Mouse (Mus musculus) heart, embryonic 14.5 days (tissue): ENCODE data around the gene Cacna1e. TPM values are rescaled to one million over a fixed set of nuclear protein-coding genes. Genes with fewer than 3 reads are reported as not detected.

Experiments
- ATAC-seq: fragments of 200-750 bp; cut with Nextera tagmentation; 2 replicates; pipeline ENCODE4 v1.8.0; 2017; ENCODE audit warnings: low read depth, moderate TSS enrichment; ENCODE audit not compliant: insufficient number of reproducible peaks, insufficient read depth, low FRiP score
- H3K27ac ChIP-seq, 2 experiments: fragments of 200-500 bp in 1 of 2; fragments of 300-500 bp in 1 of 2; sonication (generic) in 1 of 2; replicated peaks in 1 of 2; 2 replicates each; pipeline ENCODE4 v1.5.1; 2012 to 2014; ENCODE audit warnings: low read depth in 2 of 2, low read length in 2 of 2, control low read depth in 1 of 2, mild to moderate bottlenecking in 1 of 2, mixed read lengths in 1 of 2; ENCODE audit not compliant: control insufficient read depth in 1 of 2, insufficient read depth in 1 of 2
- H3K27me3 ChIP-seq: fragments of 300-500 bp; sonication (generic); 2 replicates; pipeline ENCODE4 v1.6.1; 2014; ENCODE audit warnings: mild to moderate bottlenecking, low read length, control low read depth; ENCODE audit not compliant: control insufficient read depth, insufficient read depth
- H3K36me3 ChIP-seq: fragments of 300-500 bp; sonication (generic); 2 replicates; pipeline ENCODE4 v1.6.1; 2014; ENCODE audit warnings: mild to moderate bottlenecking, control low read depth, low read length, mixed read lengths; ENCODE audit not compliant: control insufficient read depth, insufficient read depth
- H3K4me1 ChIP-seq, 2 experiments: fragments of 200-500 bp in 1 of 2; fragments of 300-500 bp in 1 of 2; sonication (generic) in 1 of 2; 2 replicates each; pipeline ENCODE4 v1.6.1; 2012 to 2014; ENCODE audit warnings: low read length in 2 of 2, control low read depth in 1 of 2, mixed read lengths in 1 of 2; ENCODE audit not compliant: control insufficient read depth in 2 of 2, insufficient read depth in 2 of 2
- H3K4me2 ChIP-seq: fragments of 300-500 bp; sonication (generic); 2 replicates; pipeline ENCODE4 v1.6.1; 2014; ENCODE audit warnings: mild to moderate bottlenecking, low read length
- H3K4me3 ChIP-seq, 2 experiments: fragments of 200-500 bp in 1 of 2; fragments of 300-500 bp in 1 of 2; sonication (generic) in 1 of 2; 2 replicates each; pipeline ENCODE4 v1.5.1; 2012 to 2014; ENCODE audit warnings: low read length in 2 of 2, mild to moderate bottlenecking in 2 of 2, control low read depth in 1 of 2, low read depth in 1 of 2, moderate library complexity in 1 of 2; ENCODE audit not compliant: control insufficient read depth in 1 of 2, insufficient read depth in 1 of 2
- H3K9ac ChIP-seq: fragments of 300-500 bp; sonication (generic); 2 replicates; pipeline ENCODE4 v1.6.1; 2014; ENCODE audit warnings: mild to moderate bottlenecking, low read length
- H3K9me3 ChIP-seq: fragments of 300-500 bp; sonication (generic); 2 replicates; pipeline ENCODE4 v1.6.1; 2016; ENCODE audit warnings: low read length, control low read depth; ENCODE audit not compliant: control insufficient read depth
- WGBS: fragments of 180-500 bp; shearing (Covaris S2); extraction: QIAGEN DNeasy Blood & Tissue Kit; methylation state at CpG from one replicate; pipeline ENCODE4 v1.1.7; 2014; 5-methylcytosine and 5-hydroxymethylcytosine counted together
- polyA plus RNA-seq: library from polyadenylated mRNA; unstranded; fragments of >200 nt; fragmentation: Nextera tagmentation; extraction: Ambion mirVana; gene quantifications from 2 replicates; pipeline ENCODE4 v1.2.1, GENCODE M21; 2014

Cacna1e gene
- polyA plus RNA-seq, 1 experiment from 2014 or later = 0.22 TPM

- no peaks in the 10 kb centered on the region for H3K4me1 ChIP-seq
- H3K27ac ChIP-seq = no peak overlapping the region
- H3K9me3 ChIP-seq = no peaks in the 10 kb centered on the region
- 82% methylated on average over 5 of the region's 5 CpGs for WGBS
- no peak overlapping the region for H3K9ac ChIP-seq
- H3K4me3 ChIP-seq = no peak overlapping the region
- no peak overlapping the region for H3K4me2 ChIP-seq
- no peaks in the 10 kb centered on the region for H3K27me3 ChIP-seq
- no peak for ATAC-seq
- no peaks in the 10 kb centered on the region for H3K36me3 ChIP-seq
Observed at GRCm38 (mm10) chr1:154500869-154501268, 383.4 kb downstream of the Cacna1e start.

GRCm38 (mm10) chr1:154500187-154500866, 384.0 kb downstream of the Cacna1e start:
- no peaks in the 10 kb centered on the region for H3K4me1 ChIP-seq

GRCm38 (mm10) chr1:154498821-154499220, 385.5 kb downstream of the Cacna1e start:
- H3K27ac ChIP-seq = no peak overlapping the region
- no peaks in the 10 kb centered on the region for H3K27me3 ChIP-seq
- H3K36me3 ChIP-seq = no peaks in the 10 kb centered on the region
- H3K4me3 ChIP-seq = no peak overlapping the region
- no peak overlapping the region for H3K4me2 ChIP-seq
- H3K9me3 ChIP-seq = no peaks in the 10 kb centered on the region
- H3K4me1 ChIP-seq = no peaks in the 10 kb centered on the region
- H3K9ac ChIP-seq = no peak overlapping the region
- WGBS = 74% methylated on average over 4 of the region's 4 CpGs
- no peak for ATAC-seq

More at GRCm38 (mm10) chr1:154500187-154500866, 384.0 kb downstream of the Cacna1e start:
- H3K9me3 ChIP-seq = no peaks in the 10 kb centered on the region
- no peak overlapping the region for H3K9ac ChIP-seq
- ATAC-seq = no peak
- 61% methylated on average over 3 of the region's 3 CpGs for WGBS
- no peak overlapping the region for H3K4me2 ChIP-seq
- no peak overlapping the region for H3K4me3 ChIP-seq
- H3K36me3 ChIP-seq = no peaks in the 10 kb centered on the region
- H3K27me3 ChIP-seq = no peaks in the 10 kb centered on the region
- H3K27ac ChIP-seq = no peak overlapping the region

- Histone ChIP-seq H3K27me3 (no peaks in the 10 kb centered on the region), H3K4me1 (no peaks in the 10 kb centered on the region), H3K4me2 (no peak overlapping the region), H3K36me3 (no peaks in the 10 kb centered on the region), H3K27ac (no peak overlapping the region), H3K4me3 (no peak overlapping the region), H3K9me3 (no peaks in the 10 kb centered on the region), H3K9ac (no peak overlapping the region)
- ATAC-seq = no peak
- WGBS = 47% methylated on average over 6 of the region's 6 CpGs
Observed at GRCm38 (mm10) chr1:154491071-154491470, 393.2 kb downstream of the Cacna1e start.

- no peak overlapping the region for H3K27ac ChIP-seq
- 62% methylated on average over 2 of the region's 2 CpGs for WGBS
- no peak for ATAC-seq
Observed at GRCm38 (mm10) chr1:154476671-154477070, 407.6 kb downstream of the Cacna1e start.

GRCm38 (mm10) chr1:154475706-154476105, 408.6 kb downstream of the Cacna1e start:
- no peaks in the 10 kb centered on the region for H3K27me3 ChIP-seq
- no peak overlapping the region for H3K4me2 ChIP-seq
- no peak for ATAC-seq
- no peaks in the 10 kb centered on the region for H3K9me3 ChIP-seq
- no peaks in the 10 kb centered on the region for H3K4me1 ChIP-seq
- H3K36me3 ChIP-seq = no peaks in the 10 kb centered on the region
- H3K27ac ChIP-seq = no peak overlapping the region
- 86% methylated on average over 2 of the region's 2 CpGs for WGBS
- no peak overlapping the region for H3K9ac ChIP-seq
- H3K4me3 ChIP-seq = no peak overlapping the region

More at GRCm38 (mm10) chr1:154476671-154477070, 407.6 kb downstream of the Cacna1e start:
- H3K27me3 ChIP-seq = no peaks in the 10 kb centered on the region
- no peak overlapping the region for H3K4me2 ChIP-seq
- H3K9me3 ChIP-seq = no peaks in the 10 kb centered on the region
- H3K4me1 ChIP-seq = no peaks in the 10 kb centered on the region
- no peaks in the 10 kb centered on the region for H3K36me3 ChIP-seq
- no peak overlapping the region for H3K4me3 ChIP-seq
- no peak overlapping the region for H3K9ac ChIP-seq

GRCm38 (mm10) chr1:154474156-154474555, 410.1 kb downstream of the Cacna1e start:
- H3K4me3 ChIP-seq = no peak overlapping the region
- H3K36me3 ChIP-seq = no peaks in the 10 kb centered on the region
- no peak for ATAC-seq
- no peaks in the 10 kb centered on the region for H3K27me3 ChIP-seq
- H3K9ac ChIP-seq = no peak overlapping the region
- H3K9me3 ChIP-seq = no peaks in the 10 kb centered on the region
- WGBS = 72% methylated on average over 4 of the region's 4 CpGs
- H3K4me2 ChIP-seq = no peak overlapping the region
- no peak overlapping the region for H3K27ac ChIP-seq
- H3K4me1 ChIP-seq = no peaks in the 10 kb centered on the region

GRCm38 (mm10) chr1:154467265-154467664, 417.0 kb downstream of the Cacna1e start:
- Histone ChIP-seq H3K9ac (no peak overlapping the region), H3K27me3 (no peaks in the 10 kb centered on the region), H3K27ac (no peak overlapping the region), H3K36me3 (no peaks in the 10 kb centered on the region), H3K4me3 (no peak overlapping the region), H3K9me3 (no peaks in the 10 kb centered on the region), H3K4me1 (no peaks in the 10 kb centered on the region), H3K4me2 (no peak overlapping the region)
- whole genome bisulfite sequencing = 79% methylated on average over 3 of the region's 3 CpGs
- no peak for ATAC-seq
